Mouse (Mus musculus): ENCODE data around the gene Ophn1. TPM values are rescaled to one million over a fixed set of nuclear protein-coding genes. Genes with fewer than 3 reads are reported as not detected.

Gene Ophn1
- 6.5 and 8.4 TPM in 2 replicates for polyA plus RNA-seq (2012; rRNA removed)

- DNase-seq (ENCODE audit: low read depth) = no peak
Observed at GRCm38 (mm10) chrX:98890406-98891116, at the start of gene Ophn1. Gene Ophn1, minus strand, starts transcription at chrX:98891025.

GRCm38 (mm10) chrX:98937555-98938294 lies 46.9 kb upstream of the Ophn1 start:
- no peak for DNase-seq (ENCODE audit: low read depth)

- no peak for DNase-seq (ENCODE audit: low read depth)
Observed at GRCm38 (mm10) chrX:98936707-98937554, 46.1 kb upstream of the Ophn1 start.

- DNase-seq (ENCODE audit: low read depth) = no peak
Observed at GRCm38 (mm10) chrX:98936101-98936500, 45.3 kb upstream of the Ophn1 start, which contains the start of gene Yipf6. Gene Yipf6, plus strand, starts transcription at chrX:98936316.

GRCm38 (mm10) chrX:98919423-98919822 lies 28.6 kb upstream of the Ophn1 start:
- no peak for DNase-seq (ENCODE audit: low read depth)

- no peak for DNase-seq (ENCODE audit: low read depth)
Observed at GRCm38 (mm10) chrX:98908910-98909309, 18.1 kb upstream of the Ophn1 start.

- no peak for DNase-seq (ENCODE audit: low read depth)
Observed at GRCm38 (mm10) chrX:98904226-98904625, 13.4 kb upstream of the Ophn1 start.

- DNase-seq (ENCODE audit: low read depth) = peak; percentile 49
Observed at GRCm38 (mm10) chrX:98898307-98898706, 7.5 kb upstream of the Ophn1 start.

GRCm38 (mm10) chrX:98890072-98890405 lies 786 bp downstream of the Ophn1 start:
- no peak for DNase-seq (ENCODE audit: low read depth)

- no peak for DNase-seq (ENCODE audit: low read depth)
Observed at GRCm38 (mm10) chrX:98881983-98882382, 8.8 kb downstream of the Ophn1 start.

- DNase-seq (ENCODE audit: low read depth) = no peak
Observed at GRCm38 (mm10) chrX:98881085-98881484, 9.7 kb downstream of the Ophn1 start.

- no peak for DNase-seq (ENCODE audit: low read depth)
Observed at GRCm38 (mm10) chrX:98880314-98880713, 10.5 kb downstream of the Ophn1 start.

- no peak for DNase-seq (ENCODE audit: low read depth)
Observed at GRCm38 (mm10) chrX:98875144-98875543, 15.7 kb downstream of the Ophn1 start.

- DNase-seq (ENCODE audit: low read depth) = no peak
Observed at GRCm38 (mm10) chrX:98874086-98874485, 16.7 kb downstream of the Ophn1 start.

- DNase-seq (ENCODE audit: low read depth) = no peak
Observed at GRCm38 (mm10) chrX:98872064-98872463, 18.8 kb downstream of the Ophn1 start.

- no peak for DNase-seq (ENCODE audit: low read depth)
Observed at GRCm38 (mm10) chrX:98870541-98870940, 20.3 kb downstream of the Ophn1 start.

GRCm38 (mm10) chrX:98869735-98870134 lies 21.1 kb downstream of the Ophn1 start:
- DNase-seq (ENCODE audit: low read depth) = no peak

GRCm38 (mm10) chrX:98869165-98869564 lies 21.7 kb downstream of the Ophn1 start:
- no peak for DNase-seq (ENCODE audit: low read depth)

- no peak for DNase-seq (ENCODE audit: low read depth)
Observed at GRCm38 (mm10) chrX:98860167-98860566, 30.7 kb downstream of the Ophn1 start.

GRCm38 (mm10) chrX:98856046-98856445 lies 34.8 kb downstream of the Ophn1 start:
- DNase-seq (ENCODE audit: low read depth) = no peak

GRCm38 (mm10) chrX:98850869-98851268 lies 40.0 kb downstream of the Ophn1 start:
- no peak for DNase-seq (ENCODE audit: low read depth)

- DNase-seq (ENCODE audit: low read depth) = no peak
Observed at GRCm38 (mm10) chrX:98841606-98842005, 49.2 kb downstream of the Ophn1 start.
